Mouse (Mus musculus): ENCODE data around the gene Dnaaf2. TPM values are rescaled to one million over a fixed set of nuclear protein-coding genes. Genes with fewer than 3 reads are reported as not detected.

Dnaaf2 gene
- polyA plus RNA-seq, 1 experiment = 3.1 TPM

- no peak overlapping the region for H3K27ac ChIP-seq (ENCODE audit: insufficient read depth, low read length)
- peaks cover 3% of the 10 kb centered on the region; the same call in 1 of the 2 replicates for H3K4me1 ChIP-seq (ENCODE audit: control insufficient read depth, insufficient read depth, low read length)
- no peak overlapping the region for H3K4me3 ChIP-seq (ENCODE audit: insufficient read depth, low read length)
- 0 out of 2 replicates have a peak, but pooled peaks have one; percentile 21 for TF ChIP-seq POLR2A (IDR thresholded peaks at IDR 0.05; ENCODE audit: extremely low read depth, insufficient read depth, low read length)
- no peak for TF ChIP-seq CTCF (IDR thresholded peaks at IDR 0.05; ENCODE audit: extremely low read depth, insufficient read depth, low read length)
Measured at GRCm38 (mm10) chr12:69157107-69157506, 41.1 kb downstream of the Dnaaf2 start.

- Histone ChIP-seq H3K27ac (ENCODE audit: insufficient read depth, low read length) (no peak overlapping the region), H3K4me3 (ENCODE audit: insufficient read depth, low read length) (no peak overlapping the region), H3K4me1 (ENCODE audit: control insufficient read depth, insufficient read depth, low read length) (peaks cover 3% of the 10 kb centered on the region; the same call in 1 of the 2 replicates)
- TF ChIP-seq CTCF (IDR thresholded peaks at IDR 0.05; ENCODE audit: extremely low read depth, insufficient read depth, low read length) = no peak
Measured at GRCm38 (mm10) chr12:69156436-69156835, 41.8 kb downstream of the Dnaaf2 start.

GRCm38 (mm10) chr12:69155923-69156322 lies 42.3 kb downstream of the Dnaaf2 start:
- no peak for TF ChIP-seq CTCF (IDR thresholded peaks at IDR 0.05; ENCODE audit: extremely low read depth, insufficient read depth, low read length)
- no peak for TF ChIP-seq POLR2A (IDR thresholded peaks at IDR 0.05; ENCODE audit: extremely low read depth, insufficient read depth, low read length)
- Histone ChIP-seq H3K4me3 (ENCODE audit: insufficient read depth, low read length) (no peak overlapping the region), H3K4me1 (ENCODE audit: control insufficient read depth, insufficient read depth, low read length) (peaks cover 3% of the 10 kb centered on the region; the same call in 1 of the 2 replicates), H3K27ac (ENCODE audit: insufficient read depth, low read length) (no peak overlapping the region)

GRCm38 (mm10) chr12:69150049-69150448 lies 48.2 kb downstream of the Dnaaf2 start:
- no peaks in the 10 kb centered on the region for H3K4me1 ChIP-seq (ENCODE audit: control insufficient read depth, insufficient read depth, low read length)
- no peak overlapping the region for H3K27ac ChIP-seq (ENCODE audit: insufficient read depth, low read length)
- TF ChIP-seq CTCF (IDR thresholded peaks at IDR 0.05; ENCODE audit: extremely low read depth, insufficient read depth, low read length) = no peak
- TF ChIP-seq POLR2A (IDR thresholded peaks at IDR 0.05; ENCODE audit: extremely low read depth, insufficient read depth, low read length) = no peak
- H3K4me3 ChIP-seq (ENCODE audit: insufficient read depth, low read length) = no peak overlapping the region

- no peak overlapping the region for H3K4me3 ChIP-seq (ENCODE audit: insufficient read depth, low read length)
- no peaks in the 10 kb centered on the region for H3K4me1 ChIP-seq (ENCODE audit: control insufficient read depth, insufficient read depth, low read length)
- no peak for TF ChIP-seq CTCF (IDR thresholded peaks at IDR 0.05; ENCODE audit: extremely low read depth, insufficient read depth, low read length)
- no peak for TF ChIP-seq POLR2A (IDR thresholded peaks at IDR 0.05; ENCODE audit: extremely low read depth, insufficient read depth, low read length)
- H3K27ac ChIP-seq (ENCODE audit: insufficient read depth, low read length) = no peak overlapping the region
Measured at GRCm38 (mm10) chr12:69147166-69147735, 51.0 kb downstream of the Dnaaf2 start.

- Histone ChIP-seq H3K4me3 (ENCODE audit: insufficient read depth, low read length) (no peak overlapping the region), H3K4me1 (ENCODE audit: control insufficient read depth, insufficient read depth, low read length) (no peaks in the 10 kb centered on the region), H3K27ac (ENCODE audit: insufficient read depth, low read length) (no peak overlapping the region)
- TF ChIP-seq POLR2A (IDR thresholded peaks at IDR 0.05; ENCODE audit: extremely low read depth, insufficient read depth, low read length) = no peak
Measured at GRCm38 (mm10) chr12:69143460-69143859, 54.8 kb downstream of the Dnaaf2 start.

- Histone ChIP-seq H3K27ac (ENCODE audit: insufficient read depth, low read length) (no peak overlapping the region), H3K4me3 (ENCODE audit: insufficient read depth, low read length) (no peak overlapping the region), H3K4me1 (ENCODE audit: control insufficient read depth, insufficient read depth, low read length) (no peaks in the 10 kb centered on the region)
- TF ChIP-seq POLR2A (IDR thresholded peaks at IDR 0.05; ENCODE audit: extremely low read depth, insufficient read depth, low read length) (no peak), CTCF (IDR thresholded peaks at IDR 0.05; ENCODE audit: extremely low read depth, insufficient read depth, low read length) (no peak)
Measured at GRCm38 (mm10) chr12:69139841-69140240, 58.4 kb downstream of the Dnaaf2 start.

- TF ChIP-seq POLR2A (IDR thresholded peaks at IDR 0.05; ENCODE audit: extremely low read depth, insufficient read depth, low read length) (no peak), CTCF (IDR thresholded peaks at IDR 0.05; ENCODE audit: extremely low read depth, insufficient read depth, low read length) (no peak)
- no peak overlapping the region for H3K4me3 ChIP-seq (ENCODE audit: insufficient read depth, low read length)
- H3K4me1 ChIP-seq (ENCODE audit: control insufficient read depth, insufficient read depth, low read length) = no peaks in the 10 kb centered on the region
- no peak overlapping the region for H3K27ac ChIP-seq (ENCODE audit: insufficient read depth, low read length)
Measured at GRCm38 (mm10) chr12:69139201-69139600, 59.0 kb downstream of the Dnaaf2 start.

Other genes starting within 250 kb of the Dnaaf2 start
- gene Rps29, start 39.2 kb downstream of the Dnaaf2 start, polyA plus RNA-seq (2012; rRNA removed) = 1,487 and 1,750 TPM in 2 replicates
- gene Lrr1, start 29.6 kb downstream of the Dnaaf2 start, polyA plus RNA-seq (2012; rRNA removed) = 0.13 and 0.15 TPM in 2 replicates
- gene Rpl36al, start 14.3 kb downstream of the Dnaaf2 start, polyA plus RNA-seq (2012; rRNA removed) = 324 and 336 TPM in 2 replicates
- 15.2 and 15.3 TPM in 2 replicates for gene Mgat2, start 14.3 kb downstream of the Dnaaf2 start, polyA plus RNA-seq (2012; rRNA removed)
- gene Gm49383, start 1.3 kb downstream of the Dnaaf2 start, polyA plus RNA-seq (2012; rRNA removed) = 0.61 and 0.64 TPM in 2 replicates
- gene Gm49384, start 5.8 kb upstream of the Dnaaf2 start, polyA plus RNA-seq (2012; rRNA removed) = 1.1 and 3.1 TPM in 2 replicates
- 0.44 and 1.1 TPM in 2 replicates for gene Pole2, start 29.8 kb upstream of the Dnaaf2 start, polyA plus RNA-seq (2012; rRNA removed)
- 11.5 and 14.1 TPM in 2 replicates for gene Klhdc1, start 42.7 kb upstream of the Dnaaf2 start, polyA plus RNA-seq (2012; rRNA removed)
- 122 and 123 TPM in 2 replicates for gene Klhdc2, start 98.3 kb upstream of the Dnaaf2 start, polyA plus RNA-seq (2012; rRNA removed)
- gene Nemf, start 158.7 kb upstream of the Dnaaf2 start, polyA plus RNA-seq (2012; rRNA removed) = 33.7 and 34.4 TPM in 2 replicates
- 43.1 and 44.7 TPM in 2 replicates for gene Arf6, start 173.7 kb upstream of the Dnaaf2 start, polyA plus RNA-seq (2012; rRNA removed)
- gene Gm9887, start 174.0 kb upstream of the Dnaaf2 start, polyA plus RNA-seq (2012; rRNA removed) = 0.40 and 0.64 TPM in 2 replicates